Mouse (Mus musculus) hindlimb bud, embryonic 11.5 days (tissue): Measurements from ENCODE around the gene Dse.

ENCODE experiments used
- DNase-seq: peaks from one replicate; pipeline ENCODE4 v3.0.0-alpha.2; 2012; ENCODE audit warnings: low read depth, low spot score; ENCODE audit errors: extremely low spot score

Gene Dse

DNA sequence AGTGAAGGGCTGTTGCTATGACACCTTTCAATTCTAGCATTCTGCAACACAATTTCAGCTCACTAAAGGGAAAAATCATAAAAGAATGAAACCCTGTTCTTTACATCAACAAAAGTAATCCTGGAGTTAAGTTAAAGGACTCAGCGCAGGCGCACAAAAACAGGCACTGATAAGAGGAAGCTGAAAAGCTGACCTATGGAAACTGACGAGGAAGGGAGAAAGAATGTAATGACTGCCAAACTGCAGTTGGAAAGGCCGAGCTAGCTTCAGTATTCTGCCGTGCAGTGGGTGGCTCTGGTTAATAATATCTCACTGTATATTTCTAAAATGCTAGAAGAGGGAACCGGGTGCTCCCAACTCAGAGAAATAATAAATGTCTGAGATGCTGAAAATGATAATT, 69.5 kb downstream of the Dse start:
- no peak for DNase-seq

DNA sequence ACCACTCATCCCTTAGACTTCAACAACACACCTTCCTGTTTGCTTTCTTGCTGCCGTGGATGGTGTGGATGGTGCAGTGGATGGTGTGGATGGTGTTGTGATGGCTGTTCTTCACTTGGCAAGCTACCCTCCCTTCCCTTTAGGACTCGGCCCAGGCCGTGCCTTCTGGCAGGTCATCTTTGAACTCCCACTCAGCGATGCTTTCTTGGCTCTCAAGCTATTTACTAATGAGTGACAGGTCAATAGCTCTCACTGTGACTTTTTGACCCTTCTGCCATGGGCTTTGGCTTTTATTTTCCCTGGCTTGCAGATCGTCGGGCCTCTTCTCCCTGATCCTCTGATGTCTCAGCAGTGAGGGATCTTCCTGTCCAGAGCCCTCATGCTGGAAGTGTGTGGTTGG, 71.1 kb downstream of the Dse start:
- DNase-seq: no peak

DNA sequence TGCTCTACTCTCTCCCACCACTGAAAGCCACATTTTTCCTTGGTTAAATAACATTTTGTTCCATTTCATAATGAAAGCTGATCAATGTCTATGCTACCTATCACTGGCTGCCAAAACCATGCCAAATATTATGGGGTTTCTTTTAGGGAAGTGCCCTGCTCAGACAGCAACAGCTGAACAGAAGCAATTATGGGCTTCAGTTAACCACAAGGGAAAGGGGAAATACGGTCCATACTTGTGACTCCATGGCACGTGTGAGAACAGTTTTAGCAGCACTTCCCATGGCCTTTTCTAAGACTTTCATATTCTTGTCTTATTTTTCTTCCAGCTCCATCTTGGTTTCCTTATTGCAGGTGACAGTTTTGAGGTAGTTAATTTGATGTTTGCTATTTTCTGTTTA, 76.2 kb downstream of the Dse start:
- no peak for DNase-seq

DNA sequence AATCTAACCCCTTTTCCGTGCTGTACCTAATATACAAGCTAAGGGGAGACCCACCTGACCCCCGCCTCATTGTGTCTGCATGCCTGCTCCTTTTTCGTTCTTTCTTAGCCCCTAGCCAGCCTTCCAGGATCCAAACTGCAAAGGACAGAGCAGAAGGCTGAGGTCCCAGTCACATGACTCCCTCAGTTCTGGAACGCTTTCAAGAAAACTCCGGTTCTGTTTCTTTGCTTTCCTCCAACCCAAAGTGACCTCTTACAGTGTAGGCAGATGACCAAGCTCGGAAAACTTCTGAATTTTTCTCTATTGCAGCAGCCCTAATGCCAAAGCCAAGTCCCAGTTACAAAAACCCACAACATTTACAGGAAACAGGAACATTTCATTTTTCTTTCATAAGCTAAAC, 79.1 kb downstream of the Dse start:
- no peak for DNase-seq

DNA sequence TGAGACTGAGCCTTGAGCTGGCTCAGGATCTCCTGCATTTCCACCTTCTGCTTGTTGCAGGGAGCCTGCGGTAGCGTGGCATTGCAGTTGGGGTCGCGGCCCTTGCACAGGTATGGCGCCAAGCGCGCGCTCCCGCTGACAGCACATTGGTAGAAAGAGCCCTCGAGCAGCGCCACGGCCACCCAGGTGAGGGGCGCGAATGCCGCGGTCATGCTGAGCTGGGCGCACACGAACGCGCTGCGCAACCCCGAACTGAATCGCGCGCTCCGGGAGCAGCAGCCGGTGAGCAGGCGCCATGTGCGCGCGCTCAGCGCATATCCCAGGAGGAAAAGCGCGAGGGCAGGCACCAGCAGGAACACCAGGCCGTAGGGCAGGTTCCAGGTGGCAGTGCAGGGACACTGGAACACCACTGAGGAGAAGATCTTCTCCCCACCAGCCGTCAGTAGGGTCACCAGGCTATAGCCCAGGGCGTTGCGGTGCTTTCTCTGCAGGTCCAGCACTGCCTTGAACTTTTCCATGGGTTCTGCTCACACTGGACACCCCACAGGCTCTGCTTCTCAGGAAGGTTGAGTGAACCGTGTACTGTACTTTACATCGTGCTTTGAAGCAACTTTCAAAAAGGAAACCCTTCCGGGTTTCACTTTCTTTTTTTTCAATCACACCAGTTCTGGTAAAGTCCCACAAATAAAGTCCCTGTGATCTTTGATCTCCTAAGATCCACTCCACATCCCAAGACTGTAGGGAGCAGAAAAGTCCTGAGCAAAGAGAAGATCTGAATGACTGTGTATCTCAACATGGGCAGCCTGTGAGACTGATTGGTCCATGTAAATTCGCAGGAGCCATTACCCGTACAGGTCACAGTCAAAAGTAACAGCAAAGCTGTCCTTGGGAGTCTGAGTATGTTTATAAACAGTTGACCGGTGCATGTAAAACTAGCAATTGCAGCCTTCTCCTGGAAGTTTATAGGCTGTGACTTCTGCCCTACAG, 79.8 kb downstream of the Dse start, which contains the start of gene Calhm6:
TSS of gene Calhm6 (minus strand) at position 593 of the 987 bp plus-strand sequence.
- no peak for DNase-seq

DNA sequence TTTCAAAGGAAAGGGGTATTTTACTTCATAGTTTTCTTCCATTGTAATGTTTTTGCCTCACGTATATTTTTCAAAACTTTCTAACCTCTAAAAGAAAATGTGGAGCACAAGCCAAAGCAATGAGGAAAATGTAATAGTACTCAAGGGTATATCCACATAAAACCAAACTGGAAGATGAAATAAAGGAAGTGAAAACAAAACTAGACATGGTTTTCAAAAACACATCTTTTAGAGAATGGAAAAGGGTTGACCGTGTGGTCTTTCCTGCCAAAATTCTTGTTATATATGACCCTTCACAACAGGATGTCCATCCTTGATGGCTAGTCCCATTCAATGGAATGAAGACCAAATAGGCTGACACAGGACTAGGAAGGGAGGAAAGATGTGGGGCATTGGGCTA, 89.1 kb downstream of the Dse start:
- no peak for DNase-seq

DNA sequence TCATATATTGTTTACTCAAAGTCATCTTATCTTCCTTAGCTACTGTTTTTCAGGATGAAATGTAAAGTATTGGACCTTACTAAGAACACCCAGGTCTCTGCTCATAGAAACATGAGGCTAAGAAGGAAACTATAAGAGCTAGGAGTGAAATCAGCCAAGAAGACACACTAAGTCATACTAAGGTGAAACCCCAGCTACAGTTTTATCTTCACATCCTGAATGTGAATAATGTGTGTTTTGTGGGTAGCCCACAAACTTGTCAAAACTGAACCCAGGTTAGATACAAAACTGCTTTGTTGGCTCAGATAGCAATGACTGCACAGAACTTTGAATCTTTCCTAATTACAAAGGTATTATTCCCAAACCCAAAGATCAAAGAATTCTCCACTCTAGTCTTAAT, 89.7 kb downstream of the Dse start:
- no peak for DNase-seq

DNA sequence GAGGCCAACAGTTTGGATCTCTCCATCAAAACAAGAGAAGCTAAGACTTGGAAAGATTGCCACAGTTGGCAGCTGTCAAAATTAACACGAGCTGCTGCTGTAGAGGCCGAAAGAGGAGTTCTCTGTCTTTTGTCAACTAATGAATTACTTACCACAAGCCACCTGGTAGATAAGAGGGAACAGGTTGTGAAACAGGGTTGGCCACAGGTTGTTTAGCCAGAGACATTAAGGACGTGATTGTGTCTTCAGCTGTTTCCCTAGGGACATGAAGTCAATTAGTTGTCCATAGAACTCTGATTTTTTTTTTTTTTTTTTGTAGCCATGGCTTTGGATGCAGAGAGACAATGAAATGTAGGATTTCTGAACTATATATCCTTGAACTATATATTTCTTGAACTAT, 90.4 kb downstream of the Dse start:
- DNase-seq: no peak

DNA sequence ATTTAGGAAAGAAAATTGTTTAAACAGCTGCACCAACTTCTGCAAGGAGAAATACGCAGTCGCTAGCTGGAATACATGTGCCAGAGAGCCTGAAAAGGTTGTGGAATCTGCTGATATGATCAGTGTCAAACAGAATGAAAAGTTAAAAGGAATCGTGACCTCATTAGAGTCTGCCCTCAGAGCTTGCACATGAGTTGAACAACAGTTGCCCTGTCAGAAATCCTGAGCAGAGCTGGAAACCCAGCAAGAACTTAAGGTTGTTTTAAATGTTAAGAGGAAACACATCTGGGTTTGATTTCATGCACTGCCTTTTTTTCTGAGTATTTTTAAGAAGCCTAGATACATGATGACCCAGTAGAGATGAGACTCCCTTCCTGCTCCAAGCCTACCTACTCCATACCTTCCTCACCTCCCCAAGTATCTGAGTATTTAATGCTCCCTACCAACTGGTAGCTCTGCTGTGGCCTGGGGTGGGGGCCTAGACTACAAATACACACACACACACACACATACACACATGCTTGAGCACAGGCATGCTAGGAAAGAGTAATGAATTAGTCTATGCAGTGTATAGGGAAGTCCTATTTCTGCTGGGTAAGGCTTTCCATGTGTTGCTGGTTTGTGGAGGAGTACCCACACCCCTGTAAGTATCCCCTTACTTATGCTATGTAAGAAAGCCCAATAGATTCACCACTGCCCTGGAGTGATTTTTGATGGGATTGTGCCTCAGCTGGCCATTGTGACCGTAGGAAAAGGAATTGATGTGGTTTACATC, 95.4 kb downstream of the Dse start:
- no peak for DNase-seq

DNA sequence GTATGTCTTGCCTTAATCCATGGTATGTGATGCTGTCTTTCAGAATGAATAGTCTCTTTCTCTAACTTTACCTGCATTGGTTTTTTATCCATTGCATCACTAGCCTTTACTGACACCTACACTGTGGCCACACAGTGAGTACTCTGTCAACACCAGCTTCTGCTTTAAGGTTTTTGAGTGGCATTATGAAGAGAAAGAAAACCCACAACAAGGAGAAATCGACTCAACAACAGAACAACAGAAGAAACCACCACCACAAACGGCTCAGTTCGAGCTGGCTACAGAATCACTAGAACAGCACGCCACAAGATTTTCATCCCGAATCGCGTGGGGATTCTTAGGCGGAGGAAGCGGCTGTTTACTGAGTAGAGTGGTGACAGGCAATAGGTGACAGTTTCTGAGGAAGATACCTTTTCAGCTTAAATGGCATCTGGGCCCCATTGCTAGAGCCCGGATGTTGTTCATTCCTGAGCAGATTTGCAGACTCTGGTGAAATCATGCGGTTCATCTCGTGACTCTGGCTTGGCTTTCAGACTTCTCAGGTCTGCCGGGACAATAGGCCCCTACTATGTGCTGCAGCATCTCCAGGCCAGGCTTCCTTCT, 96.6 kb downstream of the Dse start:
- DNase-seq: no peak
